Mouse (Mus musculus) ES-Bruce4 (cell line): ENCODE data around the gene Fcmr.

Experiments used
- CTCF ChIP-seq: IDR thresholded peaks from one replicate; pipeline ENCODE4 v1.8.1; 2011; ENCODE audit warnings: low read depth, low read length
- POLR2A ChIP-seq: IDR thresholded peaks from one replicate; pipeline ENCODE4 v1.8.1; 2011; ENCODE audit warnings: low read length; ENCODE audit not compliant: insufficient read depth

- TF ChIP-seq CTCF (no peak), POLR2A (no peak)
These were observed 10.7 kb upstream of the Fcmr start for GRCm38 (mm10) chr1:130854819-130855218.
